Mouse (Mus musculus): ENCODE results near the gene Rbfox1. TPM values are rescaled to one million over a fixed set of nuclear protein-coding genes. Genes with fewer than 3 reads are reported as not detected.

The Rbfox1 gene
- polyA plus RNA-seq, 1 experiment = not detected

DNA sequence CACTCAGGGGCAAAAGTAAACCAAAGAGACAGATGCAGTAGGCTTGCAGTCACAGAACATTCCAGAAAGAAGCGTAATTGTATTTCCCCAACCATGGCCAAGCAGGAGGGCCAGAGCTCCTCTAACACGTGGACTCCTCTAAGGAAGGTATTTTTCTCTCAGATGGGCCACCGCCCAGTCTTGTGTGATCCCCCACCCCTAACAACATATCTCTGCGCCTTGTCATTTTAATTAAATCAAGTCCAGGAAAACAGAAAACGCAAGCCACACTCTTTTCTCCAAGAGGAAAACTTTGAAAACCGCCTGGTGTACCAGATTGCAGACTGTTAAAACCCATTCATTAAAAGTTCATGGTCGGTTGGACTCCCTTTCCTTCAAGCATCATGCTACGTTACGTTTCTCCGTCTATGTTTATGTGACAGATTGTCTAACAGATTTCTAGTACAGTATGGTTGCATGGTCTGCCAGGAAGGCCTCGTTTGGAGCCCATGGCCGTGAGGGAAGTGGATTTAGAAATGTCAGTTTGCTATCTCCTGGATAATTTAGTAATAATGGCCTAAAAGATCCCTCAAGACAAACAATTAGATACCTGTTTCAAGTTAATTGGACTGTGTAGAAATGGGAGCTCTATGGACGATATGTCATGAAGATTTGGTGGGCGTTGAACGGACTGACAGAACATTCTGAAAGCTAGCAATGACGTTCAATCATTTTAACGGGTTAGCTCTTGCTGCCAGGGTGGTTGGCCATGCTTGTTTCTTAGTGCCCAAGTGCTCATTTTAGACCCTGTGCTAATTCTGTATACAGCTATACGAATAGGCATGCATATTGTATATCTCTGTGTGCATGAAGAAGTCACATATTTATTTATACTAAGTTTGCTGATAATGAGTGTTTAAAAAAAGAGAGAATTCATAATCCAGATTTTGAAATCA lies 425.9 kb downstream of the Rbfox1 start:
- H3K27ac ChIP-seq (ENCODE audit: insufficient read depth, low read depth, low read length) = no peak overlapping the region
- TF ChIP-seq POLR2A (IDR thresholded peaks at IDR 0.05; ENCODE audit: borderline replicate concordance, low read depth, low read length) = no peak
- TF ChIP-seq CTCF (IDR thresholded peaks at IDR 0.05; ENCODE audit: low read depth, low read length) = no peak
- no peaks in the 10 kb centered on the region for H3K4me1 ChIP-seq (ENCODE audit: control insufficient read depth, insufficient read depth, low read length)
- H3K4me3 ChIP-seq (ENCODE audit: insufficient read depth, low read length) = no peak overlapping the region

DNA sequence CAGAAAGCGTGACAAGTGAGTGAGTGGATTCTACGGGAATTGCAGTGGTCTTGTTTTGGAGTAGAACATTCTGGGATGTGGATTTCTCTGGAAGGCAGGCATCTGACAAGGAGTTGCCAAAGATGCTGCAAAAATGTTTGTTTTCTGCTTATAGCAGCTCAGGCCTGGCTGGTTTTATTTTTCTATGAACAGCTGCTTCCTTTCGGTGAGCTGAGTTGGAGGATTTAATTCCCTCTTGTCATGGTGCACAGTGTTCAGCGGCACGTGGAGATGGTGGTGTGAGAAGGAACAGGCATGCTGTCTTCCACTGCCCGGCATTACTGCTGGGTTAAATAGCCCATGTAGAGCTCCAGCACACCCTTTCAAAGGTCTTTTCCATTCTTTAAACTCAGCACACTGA lies 428.5 kb downstream of the Rbfox1 start:
- TF ChIP-seq CTCF (IDR thresholded peaks at IDR 0.05; ENCODE audit: low read depth, low read length) (no peak), POLR2A (IDR thresholded peaks at IDR 0.05; ENCODE audit: borderline replicate concordance, low read depth, low read length) (no peak)
- Histone ChIP-seq H3K4me1 (ENCODE audit: control insufficient read depth, insufficient read depth, low read length) (no peaks in the 10 kb centered on the region), H3K27ac (ENCODE audit: insufficient read depth, low read depth, low read length) (no peak overlapping the region), H3K4me3 (ENCODE audit: insufficient read depth, low read length) (no peak overlapping the region)

DNA sequence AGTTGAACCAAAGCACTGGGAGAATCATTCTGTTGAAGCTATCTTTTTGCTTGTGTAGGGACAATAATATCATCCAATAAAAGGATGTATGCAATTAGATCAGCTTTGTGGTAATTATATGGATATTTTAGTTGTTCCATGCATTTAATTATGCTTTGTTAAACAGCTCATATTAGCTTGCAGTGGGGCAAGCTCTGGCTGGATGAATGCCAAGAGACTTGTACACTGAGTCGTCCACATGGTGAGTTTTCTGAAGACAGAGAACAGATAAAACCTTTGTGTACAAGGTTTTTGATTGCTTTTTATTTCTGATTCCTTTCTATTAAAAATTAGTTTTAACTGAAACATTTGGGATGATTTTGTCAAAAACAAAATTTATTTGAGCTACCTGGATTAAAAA lies 439.7 kb downstream of the Rbfox1 start:
- Histone ChIP-seq H3K4me3 (ENCODE audit: insufficient read depth, low read length) (no peak overlapping the region), H3K27ac (ENCODE audit: insufficient read depth, low read depth, low read length) (no peak overlapping the region), H3K4me1 (ENCODE audit: control insufficient read depth, insufficient read depth, low read length) (no peaks in the 10 kb centered on the region)
- TF ChIP-seq CTCF (IDR thresholded peaks at IDR 0.05; ENCODE audit: low read depth, low read length) (no peak), POLR2A (IDR thresholded peaks at IDR 0.05; ENCODE audit: borderline replicate concordance, low read depth, low read length) (no peak)

DNA sequence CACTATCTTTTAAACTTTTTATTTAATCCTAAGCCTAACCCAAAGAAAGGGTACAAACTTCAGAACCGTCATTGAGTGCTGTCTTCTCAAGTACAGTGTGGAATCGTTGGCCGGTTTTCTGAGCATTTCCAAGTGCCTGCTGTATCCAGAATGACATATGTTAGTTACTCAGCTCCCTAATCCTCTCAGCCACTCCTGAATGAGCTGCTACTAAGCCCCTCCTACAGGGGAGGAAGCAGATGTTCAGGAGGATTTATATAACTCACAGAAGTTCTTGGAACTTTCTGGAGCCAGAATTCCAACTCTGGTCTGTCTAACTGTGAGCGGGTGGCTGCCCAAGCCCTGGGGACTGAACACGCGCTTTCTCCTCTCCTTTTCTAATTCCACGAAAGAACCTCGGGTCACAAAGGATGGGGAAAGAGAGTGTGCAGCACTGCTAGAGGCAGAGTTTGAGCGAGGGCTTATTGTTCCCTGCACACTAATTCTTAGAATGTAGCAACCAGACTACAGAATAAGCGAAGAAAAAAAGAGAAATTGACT lies 446.3 kb downstream of the Rbfox1 start:
- TF ChIP-seq POLR2A (IDR thresholded peaks at IDR 0.05; ENCODE audit: borderline replicate concordance, low read depth, low read length) (no peak), CTCF (IDR thresholded peaks at IDR 0.05; ENCODE audit: low read depth, low read length) (no peak)
- H3K4me3 ChIP-seq (ENCODE audit: insufficient read depth, low read length) = no peak overlapping the region

DNA sequence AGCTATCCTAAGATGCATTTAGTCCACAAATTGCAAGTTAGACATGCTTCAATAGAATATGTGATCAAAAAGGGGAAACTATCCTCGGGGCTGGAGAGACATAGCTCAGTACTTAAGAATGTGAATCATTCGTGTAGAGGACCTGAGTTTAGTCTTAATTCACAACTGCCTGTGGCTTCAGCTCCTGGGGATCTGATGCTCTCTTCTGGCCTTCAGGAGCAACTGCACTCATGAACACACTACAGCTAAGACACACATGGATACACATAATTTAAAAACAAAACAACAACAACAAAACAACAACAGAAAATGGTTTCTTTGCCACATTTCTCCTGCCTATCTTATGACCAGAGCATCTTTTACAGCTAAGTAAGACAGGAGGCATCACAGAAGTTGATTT lies 448.1 kb downstream of the Rbfox1 start:
- Histone ChIP-seq H3K4me1 (ENCODE audit: control insufficient read depth, insufficient read depth, low read length) (no peaks in the 10 kb centered on the region), H3K27ac (ENCODE audit: insufficient read depth, low read depth, low read length) (no peak overlapping the region), H3K4me3 (ENCODE audit: insufficient read depth, low read length) (no peak overlapping the region)
- TF ChIP-seq CTCF (IDR thresholded peaks at IDR 0.05; ENCODE audit: low read depth, low read length) = no peak
- TF ChIP-seq POLR2A (IDR thresholded peaks at IDR 0.05; ENCODE audit: borderline replicate concordance, low read depth, low read length) = no peak

More for the DNA sequence above, 446.3 kb downstream of the Rbfox1 start:
- Histone ChIP-seq H3K27ac (ENCODE audit: insufficient read depth, low read depth, low read length) (no peak overlapping the region), H3K4me1 (ENCODE audit: control insufficient read depth, insufficient read depth, low read length) (no peaks in the 10 kb centered on the region)

DNA sequence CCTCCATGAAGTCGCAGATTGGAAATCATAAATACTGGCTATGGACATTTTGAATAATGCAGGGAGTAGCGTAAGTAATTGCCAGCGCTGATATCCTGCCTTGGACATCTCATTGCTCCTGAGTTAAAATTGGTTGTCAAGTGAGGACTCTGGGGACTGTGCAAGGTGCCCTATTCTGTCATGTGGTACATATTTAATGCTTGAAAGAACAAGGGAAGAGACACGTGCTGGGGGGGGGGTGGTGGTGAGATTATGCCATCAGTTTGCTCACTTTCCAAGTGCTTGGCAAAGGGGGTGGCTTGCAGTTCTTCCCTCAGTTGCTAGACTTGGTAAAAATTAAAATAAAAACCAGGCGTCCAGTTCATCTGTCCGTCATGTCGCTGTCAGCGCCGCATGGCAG lies 462.9 kb downstream of the Rbfox1 start:
- no peak overlapping the region for H3K27ac ChIP-seq (ENCODE audit: insufficient read depth, low read depth, low read length)
- no peaks in the 10 kb centered on the region for H3K4me1 ChIP-seq (ENCODE audit: control insufficient read depth, insufficient read depth, low read length)
- TF ChIP-seq POLR2A (IDR thresholded peaks at IDR 0.05; ENCODE audit: borderline replicate concordance, low read depth, low read length) (no peak), CTCF (IDR thresholded peaks at IDR 0.05; ENCODE audit: low read depth, low read length) (no peak)

DNA sequence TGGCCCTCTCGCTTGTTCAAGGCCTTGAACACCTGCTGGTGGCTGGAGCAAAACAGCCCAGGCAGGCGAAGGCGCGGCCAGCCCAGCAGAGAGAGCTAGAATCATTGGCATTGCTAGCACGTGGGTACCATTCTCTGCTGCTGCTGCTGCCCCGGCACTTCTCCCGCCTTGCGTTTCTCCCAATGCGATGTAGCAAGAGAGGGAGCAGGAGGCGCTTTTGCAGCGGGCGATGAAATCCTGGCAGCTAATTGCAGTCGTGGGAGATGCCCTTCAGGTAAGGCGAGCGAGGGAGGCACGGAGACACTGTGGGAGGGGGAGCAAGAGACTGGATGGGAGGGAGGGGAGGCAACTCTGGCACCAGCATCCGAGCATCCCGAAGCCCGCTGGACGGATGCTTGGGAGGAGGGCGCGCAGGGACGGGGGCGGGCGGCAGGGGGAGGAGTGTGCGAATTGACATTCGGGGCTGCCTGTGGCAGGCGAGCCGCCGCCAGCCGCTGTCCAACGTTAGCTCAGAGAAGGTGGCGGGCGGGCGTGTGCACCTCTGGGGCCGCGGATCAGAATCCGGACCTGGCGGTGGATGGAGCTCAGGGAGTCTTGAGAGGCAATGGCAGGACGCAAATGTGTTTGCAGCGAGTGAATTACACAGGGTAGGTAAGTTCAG lies 463.6 kb downstream of the Rbfox1 start:
- H3K27ac ChIP-seq (ENCODE audit: insufficient read depth, low read depth, low read length) = no peak overlapping the region
- no peak overlapping the region for H3K4me3 ChIP-seq (ENCODE audit: insufficient read depth, low read length)
- no peaks in the 10 kb centered on the region for H3K4me1 ChIP-seq (ENCODE audit: control insufficient read depth, insufficient read depth, low read length)
- TF ChIP-seq POLR2A (IDR thresholded peaks at IDR 0.05; ENCODE audit: borderline replicate concordance, low read depth, low read length) (no peak), CTCF (IDR thresholded peaks at IDR 0.05; ENCODE audit: low read depth, low read length) (no peak)

More for the DNA sequence above, 462.9 kb downstream of the Rbfox1 start:
- H3K4me3 ChIP-seq (ENCODE audit: insufficient read depth, low read length) = no peak overlapping the region

DNA sequence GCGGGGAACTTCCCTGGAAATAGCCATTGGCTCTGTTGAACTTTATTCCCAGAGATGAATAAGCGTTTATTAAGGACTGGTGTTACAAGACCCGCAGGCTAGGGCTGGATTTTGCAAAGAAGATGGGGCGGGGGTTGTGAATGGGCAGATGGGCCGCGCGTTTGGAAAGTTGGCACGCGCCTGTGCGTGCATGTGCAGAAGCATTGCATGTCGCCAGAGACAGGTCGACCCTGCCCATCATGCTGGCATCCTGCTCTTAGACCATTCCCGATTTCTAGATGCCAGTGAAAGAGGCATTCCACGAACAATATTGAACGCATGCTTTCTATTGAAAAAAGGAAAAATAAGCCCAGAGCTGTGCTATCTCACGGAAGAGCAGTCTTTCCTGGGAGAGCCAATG lies 464.2 kb downstream of the Rbfox1 start:
- no peaks in the 10 kb centered on the region for H3K4me1 ChIP-seq (ENCODE audit: control insufficient read depth, insufficient read depth, low read length)
- H3K4me3 ChIP-seq (ENCODE audit: insufficient read depth, low read length) = no peak overlapping the region
- no peak overlapping the region for H3K27ac ChIP-seq (ENCODE audit: insufficient read depth, low read depth, low read length)
- TF ChIP-seq POLR2A (IDR thresholded peaks at IDR 0.05; ENCODE audit: borderline replicate concordance, low read depth, low read length) (no peak), CTCF (IDR thresholded peaks at IDR 0.05; ENCODE audit: low read depth, low read length) (no peak)

DNA sequence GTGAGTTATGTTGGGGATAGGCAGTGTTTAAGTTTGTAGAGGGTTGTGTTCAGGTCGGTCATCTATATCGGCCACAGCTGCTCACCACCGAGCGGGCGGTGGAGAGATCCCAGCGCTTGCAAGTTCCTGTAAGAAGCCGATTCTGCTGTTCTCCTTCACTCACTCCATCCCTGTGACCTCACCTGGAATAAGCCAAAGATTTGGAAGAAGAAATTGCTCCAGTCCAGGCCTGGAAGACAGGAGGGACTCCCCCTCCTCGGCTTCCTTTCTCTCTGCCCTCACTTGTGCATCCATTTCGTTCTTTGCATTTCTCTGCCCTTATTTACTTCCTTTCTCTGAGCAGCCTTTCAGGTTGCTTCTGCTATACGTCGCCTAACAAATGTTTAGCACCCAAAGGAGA lies 465.1 kb downstream of the Rbfox1 start:
- Histone ChIP-seq H3K4me1 (ENCODE audit: control insufficient read depth, insufficient read depth, low read length) (no peaks in the 10 kb centered on the region), H3K4me3 (ENCODE audit: insufficient read depth, low read length) (no peak overlapping the region), H3K27ac (ENCODE audit: insufficient read depth, low read depth, low read length) (no peak overlapping the region)
- no peak for TF ChIP-seq POLR2A (IDR thresholded peaks at IDR 0.05; ENCODE audit: borderline replicate concordance, low read depth, low read length)
- no peak for TF ChIP-seq CTCF (IDR thresholded peaks at IDR 0.05; ENCODE audit: low read depth, low read length)

DNA sequence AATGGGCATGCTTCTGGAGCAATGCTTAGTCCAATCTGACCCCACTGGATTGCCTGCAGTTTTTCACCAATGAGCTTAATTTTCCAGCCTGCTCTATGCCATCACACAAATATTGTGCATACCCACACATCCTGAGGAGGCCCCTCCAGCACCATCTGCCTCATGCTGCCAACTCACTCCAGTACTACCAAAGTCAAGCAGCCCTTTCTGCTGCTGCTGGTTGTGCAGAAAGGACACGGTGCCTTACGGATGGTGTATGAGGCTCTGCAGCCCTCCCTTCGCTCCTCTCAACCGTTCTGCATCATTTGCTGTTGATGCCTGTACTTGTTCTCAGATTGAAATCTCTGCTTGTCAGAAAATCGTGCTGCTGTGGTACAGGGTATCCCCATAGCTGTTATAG lies 468.0 kb downstream of the Rbfox1 start:
- no peaks in the 10 kb centered on the region for H3K4me1 ChIP-seq (ENCODE audit: control insufficient read depth, insufficient read depth, low read length)
- H3K27ac ChIP-seq (ENCODE audit: insufficient read depth, low read depth, low read length) = no peak overlapping the region
- TF ChIP-seq CTCF (IDR thresholded peaks at IDR 0.05; ENCODE audit: low read depth, low read length) (no peak), POLR2A (IDR thresholded peaks at IDR 0.05; ENCODE audit: borderline replicate concordance, low read depth, low read length) (no peak)
- H3K4me3 ChIP-seq (ENCODE audit: insufficient read depth, low read length) = no peak overlapping the region

Measured in bone marrow macrophage, adult 2 months (primary cell).